Mouse (Mus musculus) layer of hippocampus, adult 9-10 months (tissue): Measurements from ENCODE around the gene Ccdc85b.
"Not testable (repeated sequence)": the region's sequence is repeated elsewhere in the genome, so short reads cannot be mapped to it uniquely, and the experiment has no call there.

Experiments
- DNase-seq: peaks from one replicate; pipeline ENCODE4 v3.0.0; 2022; ENCODE audit warnings: low spot score

The Ccdc85b gene

DNA sequence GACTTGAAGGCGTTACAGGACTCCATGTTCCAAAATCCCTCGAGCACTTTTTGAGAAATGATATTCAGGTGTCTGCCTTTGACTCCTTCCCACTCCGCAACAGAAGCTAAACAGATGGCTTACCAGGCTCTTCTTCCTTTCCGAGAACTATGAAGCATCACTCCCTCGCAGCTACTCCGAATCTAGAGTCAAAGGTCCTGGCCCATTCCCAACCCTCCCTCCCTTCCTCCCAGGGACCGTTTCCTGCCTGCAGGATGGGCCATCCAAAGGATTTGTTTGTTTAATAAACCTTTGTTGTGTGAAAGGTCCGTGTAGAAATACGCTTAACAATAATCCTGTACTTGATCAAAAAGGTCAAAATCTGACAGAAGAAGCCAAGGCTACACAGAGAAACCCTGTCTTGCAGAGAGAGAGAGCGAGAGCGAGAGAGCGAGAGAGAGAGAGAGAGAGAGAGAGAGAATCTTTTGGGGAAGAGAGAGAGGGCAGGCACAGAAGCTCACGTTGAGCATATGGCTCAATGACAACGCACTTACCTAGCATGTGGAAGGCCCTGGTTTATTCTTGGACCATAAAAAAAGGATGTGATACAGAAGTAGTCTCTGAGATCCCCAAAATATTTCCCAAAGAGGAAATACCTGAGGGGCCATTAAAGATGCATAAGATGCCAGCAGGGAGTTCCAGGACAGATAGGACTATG, at the start of gene Ccdc85b:
Gene Ccdc85b (minus strand): TSS at position 149 of the 697 bp plus-strand sequence.
- DNase-seq = no peak

DNA sequence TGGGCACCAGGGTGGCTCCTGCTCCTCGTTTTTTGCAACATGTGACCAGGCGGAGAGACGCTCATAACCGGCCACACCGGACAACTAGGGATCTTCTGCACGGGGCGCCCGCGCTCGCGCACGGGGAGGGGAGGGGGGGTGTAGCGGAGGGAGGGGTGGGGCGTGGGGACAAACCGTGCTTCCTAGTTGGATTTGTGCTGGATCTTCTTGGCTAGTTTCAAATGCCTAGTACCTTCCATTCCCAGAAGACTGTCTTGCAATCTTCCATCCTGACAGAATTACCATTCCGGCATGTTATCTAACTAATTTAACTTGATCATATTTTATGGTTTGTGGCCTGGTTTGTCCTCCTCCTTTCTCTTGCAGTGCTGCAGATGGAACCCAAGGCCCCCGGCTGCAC, 46.0 kb upstream of the Ccdc85b start, which contains the start of gene 1700020D05Rik:
Gene 1700020D05Rik (minus strand): TSS at position 101 of the 400 bp plus-strand sequence.
- no peak for DNase-seq

DNA sequence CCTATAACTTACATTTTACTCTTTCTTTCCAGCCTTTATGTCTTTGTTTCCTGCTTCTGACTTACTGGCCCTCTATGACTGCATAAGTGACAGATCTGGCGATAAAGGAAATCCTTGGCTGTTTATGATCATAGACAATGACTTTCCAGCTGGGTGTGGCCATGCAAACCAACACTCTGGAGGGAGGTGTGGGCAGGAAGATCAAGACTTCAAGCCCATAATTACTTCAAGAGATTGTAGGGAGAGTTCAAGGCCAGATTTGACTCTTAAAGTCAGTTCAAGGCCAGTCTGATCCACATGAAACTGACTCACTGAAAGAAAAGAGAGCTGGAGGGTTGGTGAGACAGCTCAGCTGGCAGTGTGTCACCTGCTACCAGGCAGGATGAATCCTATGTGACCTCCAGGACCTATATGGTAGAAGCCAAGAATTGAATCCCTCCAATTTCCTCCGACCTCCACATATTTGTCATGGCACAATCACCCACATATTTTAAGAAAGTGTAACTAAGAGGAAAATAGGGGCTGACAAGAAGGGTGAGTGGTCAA, 42.7 kb upstream of the Ccdc85b start:
- no peak for DNase-seq

DNA sequence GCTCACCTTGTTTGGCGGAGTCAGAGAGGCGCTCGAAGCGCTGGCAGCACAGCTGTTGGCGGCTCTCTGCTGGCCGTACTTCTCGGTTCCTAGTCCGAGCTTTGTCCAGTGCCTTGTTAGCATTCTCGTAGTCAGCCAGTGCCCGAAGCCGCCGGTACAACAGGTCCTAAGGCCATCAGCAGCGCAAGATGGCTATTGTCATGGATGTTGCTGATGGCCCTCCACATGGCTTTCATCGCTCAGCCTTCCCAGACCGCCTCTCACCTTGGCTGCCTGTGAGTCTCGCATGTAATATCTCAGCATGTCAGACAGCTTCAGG, 38.3 kb upstream of the Ccdc85b start:
- no peak for DNase-seq

- no peak for DNase-seq
Measured at GRCm38 (mm10) chr19:5495353-5496051, 37.8 kb upstream of the Ccdc85b start.

DNA sequence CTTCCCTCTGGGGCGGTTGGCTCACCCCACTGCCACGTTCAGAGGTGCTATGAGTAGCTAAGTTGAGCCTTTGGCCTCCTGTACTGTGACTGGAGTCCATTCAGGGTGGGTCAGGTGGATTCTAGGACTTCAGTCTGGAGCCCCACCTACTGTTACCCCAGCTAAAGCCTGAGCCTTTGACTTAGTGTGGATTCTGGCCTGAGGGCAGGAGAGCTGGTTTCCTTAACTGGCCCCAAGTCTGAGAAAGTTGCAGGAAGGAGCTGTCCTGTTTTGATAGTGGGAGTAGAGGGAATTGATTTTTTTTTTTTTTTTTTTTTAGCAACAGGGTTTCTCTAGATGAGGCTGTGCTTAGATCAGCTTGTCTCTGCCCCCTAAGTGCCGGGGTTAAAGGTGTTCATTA, 36.6 kb upstream of the Ccdc85b start:
- DNase-seq = no peak

- not testable (repeated sequence) for DNase-seq
Measured at GRCm38 (mm10) chr19:5493301-5493721, 35.6 kb upstream of the Ccdc85b start.

DNA sequence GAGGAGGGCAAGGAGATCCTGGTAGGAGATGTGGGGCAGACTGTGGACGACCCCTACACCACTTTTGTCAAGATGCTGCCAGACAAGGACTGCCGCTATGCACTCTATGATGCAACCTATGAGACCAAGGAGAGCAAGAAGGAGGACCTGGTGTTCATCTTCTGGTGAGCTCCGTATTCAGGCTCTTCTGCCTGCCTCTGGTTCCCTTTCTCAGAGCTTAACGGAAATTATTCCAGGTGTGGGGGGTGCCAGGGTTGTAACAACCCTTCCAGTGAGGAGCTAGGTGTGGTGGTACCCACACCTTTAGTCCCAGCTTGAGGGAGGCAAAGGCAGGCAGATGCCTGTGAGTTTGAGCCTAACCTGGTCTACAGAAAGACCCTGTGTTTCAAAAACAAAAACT, 34.9 kb upstream of the Ccdc85b start:
- DNase-seq = no peak

DNA sequence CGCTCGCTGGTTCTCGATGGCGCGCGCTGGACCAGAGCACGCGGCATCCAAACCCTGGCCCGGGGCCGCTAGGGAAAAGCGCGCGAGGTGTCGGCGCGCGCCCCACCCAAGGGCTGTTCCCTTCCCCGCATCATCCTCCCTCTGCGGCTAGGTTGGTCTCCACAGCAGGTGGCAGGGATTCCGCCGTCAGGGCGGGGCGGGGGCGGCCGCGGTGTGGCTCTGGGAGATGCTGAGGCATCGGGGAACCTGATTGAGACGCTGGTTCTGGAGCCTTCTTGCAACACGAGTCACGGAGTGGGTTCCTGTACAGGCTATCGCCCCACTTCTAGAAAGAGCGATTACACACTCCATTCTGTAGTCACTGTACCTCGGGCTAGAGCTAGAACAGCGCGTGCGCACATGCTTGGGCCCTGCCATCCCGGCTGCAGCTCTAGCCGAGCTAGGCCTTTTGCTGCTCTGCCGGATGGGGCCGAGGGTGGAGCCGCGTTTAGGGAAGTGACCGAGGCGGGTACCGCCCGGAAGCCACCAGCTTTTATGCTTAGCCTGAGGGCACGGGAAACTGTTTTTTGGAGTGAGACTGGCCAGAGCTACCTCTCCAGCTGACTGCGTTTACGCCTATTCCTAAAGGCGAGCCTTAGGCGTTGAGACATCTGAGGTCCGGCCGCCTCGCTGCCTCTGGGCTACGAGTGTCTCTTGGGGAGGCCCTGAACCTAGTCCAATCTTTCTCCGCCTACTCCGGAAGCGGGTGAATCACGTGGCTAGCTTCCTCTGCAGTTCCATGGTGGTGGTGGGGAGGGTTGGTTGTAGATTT, 33.4 kb upstream of the Ccdc85b start:
- DNase-seq = peak; percentile 55

DNA sequence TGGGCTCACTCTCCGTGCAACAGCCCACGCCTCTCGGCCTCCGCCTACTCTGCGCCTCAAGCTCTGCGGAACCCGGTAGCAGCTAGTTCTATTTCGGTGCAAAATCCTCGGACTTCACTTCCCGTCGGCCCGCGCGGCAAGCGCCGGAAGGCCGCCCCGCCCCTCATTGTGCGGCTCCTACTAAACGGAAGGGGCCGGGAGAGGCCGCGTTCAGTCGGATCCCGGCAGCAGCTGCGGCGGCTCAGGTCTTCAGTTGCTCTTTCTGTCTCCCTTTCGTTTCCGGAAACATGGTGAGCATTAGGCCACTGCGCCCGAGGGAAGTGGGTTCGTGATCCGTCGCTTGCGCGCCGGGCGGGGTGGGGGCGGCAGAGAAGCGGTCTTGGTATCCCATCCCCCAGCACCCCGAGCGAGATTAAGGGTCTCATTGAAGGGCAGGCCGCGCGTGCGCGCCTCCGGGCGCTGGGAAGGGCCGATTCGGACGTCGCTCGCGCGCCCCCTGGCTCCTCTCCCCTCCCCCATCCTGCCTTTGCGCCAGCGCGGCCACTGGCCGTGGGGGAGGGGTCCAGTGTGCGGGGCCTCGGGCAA, 32.7 kb upstream of the Ccdc85b start, which contains the start of gene Cfl1:
Gene Cfl1 (plus strand): TSS at position 143 of the 585 bp plus-strand sequence.
- peak; percentile 88 for DNase-seq

DNA sequence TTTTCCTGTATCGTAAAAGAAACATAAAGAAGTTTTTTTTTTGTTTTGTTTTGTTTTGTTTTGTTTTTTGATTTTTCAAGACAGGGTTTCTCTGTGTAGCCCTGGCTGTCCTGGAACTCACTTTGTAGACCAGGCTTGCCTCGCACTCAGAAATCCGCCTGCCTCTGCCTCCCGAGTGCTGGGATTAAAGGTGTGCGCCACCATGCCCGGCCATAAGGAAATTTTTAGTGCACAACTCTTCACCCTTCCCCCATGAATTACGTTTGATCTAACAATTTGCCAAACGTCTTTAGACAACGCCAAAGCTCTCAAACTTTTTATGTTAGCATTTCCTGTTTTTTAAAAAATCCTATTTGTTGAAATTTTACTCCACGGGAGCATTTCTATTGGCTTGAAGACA, 32.0 kb upstream of the Ccdc85b start:
- DNase-seq = not testable (repeated sequence)

- DNase-seq = peak; percentile 93
Measured at GRCm38 (mm10) chr19:5488878-5489571, 31.3 kb upstream of the Ccdc85b start.

GRCm38 (mm10) chr19:5487768-5488550, 30.3 kb upstream of the Ccdc85b start, which contains the start of gene Mus81:
TSS of gene Mus81 (minus strand) at chr19:5488402.
- DNase-seq = peak; percentile 91

DNA sequence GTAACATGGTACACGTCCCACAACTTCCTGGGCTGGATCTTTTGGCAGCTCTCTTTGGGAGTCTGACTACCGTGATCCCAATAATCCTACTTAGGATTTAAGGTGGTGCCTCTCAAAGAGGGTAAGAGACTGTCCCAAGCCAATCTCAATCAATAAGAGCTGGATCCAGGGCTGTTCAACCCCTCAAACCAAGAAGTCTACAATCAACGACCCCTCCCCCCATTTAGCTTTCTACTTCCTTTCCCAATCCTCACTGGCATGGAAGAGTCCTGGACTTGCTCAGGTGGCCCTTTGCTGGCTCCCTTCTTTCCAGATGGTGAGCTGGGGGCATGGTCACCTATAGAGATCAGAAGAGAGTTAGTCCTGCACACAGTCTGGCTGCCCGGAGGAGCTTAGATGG, 29.1 kb upstream of the Ccdc85b start:
- no peak for DNase-seq

DNA sequence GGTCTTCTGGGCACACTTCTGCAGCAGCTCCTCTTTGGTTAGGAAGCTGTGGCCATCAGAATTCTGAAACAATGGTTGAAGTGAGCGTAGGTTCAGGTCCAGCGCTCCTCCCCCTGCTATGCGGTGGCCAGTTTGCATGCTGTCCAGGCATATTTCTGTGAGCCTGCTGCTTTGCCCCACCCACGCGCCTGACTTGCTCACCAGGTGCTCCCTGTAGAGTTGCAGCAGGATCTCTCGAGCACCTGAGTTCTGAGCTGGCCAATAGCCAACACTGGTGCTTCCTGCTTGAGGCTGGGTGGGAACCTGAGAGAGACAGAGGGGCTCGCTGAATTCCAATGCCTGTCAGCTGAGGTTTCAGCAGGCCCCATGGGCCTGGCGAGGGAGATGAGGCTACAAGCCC, 28.6 kb upstream of the Ccdc85b start:
- DNase-seq = no peak

DNA sequence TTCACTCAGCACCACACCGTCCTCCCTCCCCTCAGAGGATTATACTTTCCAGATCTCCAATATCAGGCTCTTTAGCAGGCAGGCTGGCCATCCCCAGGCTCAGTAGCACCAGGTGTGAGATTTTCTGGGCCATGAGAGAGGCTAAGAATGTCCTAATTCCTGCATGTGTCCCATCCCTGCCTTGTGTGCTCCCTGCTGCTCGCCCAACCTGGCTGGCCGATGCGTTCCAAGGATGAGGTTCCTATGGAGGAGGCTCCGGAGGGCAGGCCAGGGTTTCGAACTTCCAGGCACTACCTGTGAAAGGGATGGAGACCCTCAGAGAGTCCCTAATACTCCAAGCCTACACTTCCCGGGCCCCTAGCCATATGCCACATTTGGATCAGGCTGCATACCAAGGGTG, 28.1 kb upstream of the Ccdc85b start:
- no peak for DNase-seq

DNA sequence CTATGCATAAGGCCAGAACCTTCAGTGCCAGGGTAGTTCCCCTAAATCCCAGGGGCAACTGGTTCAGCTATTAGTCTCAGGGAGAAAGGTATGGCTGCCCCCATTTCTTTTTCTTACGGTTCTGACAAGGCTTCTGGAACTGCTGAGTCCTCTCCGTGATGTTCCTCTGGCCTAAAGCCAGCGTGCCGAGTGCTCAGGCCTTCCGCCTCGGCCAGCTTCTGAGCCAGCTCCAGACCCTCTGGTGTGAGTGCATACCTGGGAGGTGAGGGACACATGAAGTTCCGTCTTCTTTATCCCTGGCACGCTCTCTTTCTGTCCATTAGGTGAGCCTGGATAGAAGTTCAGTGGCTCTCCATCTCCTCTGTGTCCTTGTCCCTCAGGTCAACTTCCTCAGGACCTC, 27.7 kb upstream of the Ccdc85b start:
- no peak for DNase-seq

DNA sequence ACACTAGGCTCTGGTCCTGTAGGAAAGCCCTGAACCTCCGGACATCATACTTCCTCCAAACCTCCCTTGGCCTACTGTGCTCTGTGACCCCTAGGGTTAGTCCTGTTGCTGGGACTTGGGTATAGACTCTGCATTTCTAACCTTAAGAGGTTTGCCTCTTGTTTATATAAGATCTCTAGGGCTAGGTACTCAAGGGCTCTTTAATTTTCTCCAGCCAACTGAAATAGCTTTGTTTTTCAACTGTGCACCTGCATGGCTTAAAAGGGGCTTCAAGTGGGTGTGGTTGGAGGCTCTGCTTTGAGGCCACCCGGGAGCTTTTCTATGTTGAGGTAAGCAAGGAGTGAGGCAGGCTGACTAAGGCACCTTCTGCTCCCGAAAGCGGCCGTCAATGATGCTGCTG, 26.8 kb upstream of the Ccdc85b start:
- DNase-seq = no peak

- DNase-seq = no peak
Measured at GRCm38 (mm10) chr19:5483386-5484359, 26.0 kb upstream of the Ccdc85b start.
